Mouse (Mus musculus) adrenal gland, adult 10 weeks (tissue): Measurements from ENCODE around the gene Sox13. TPM values are rescaled to one million over a fixed set of nuclear protein-coding genes. Genes with fewer than 3 reads are reported as not detected.

ENCODE experiments used
- polyA plus RNA-seq: library from polyadenylated mRNA; stranded (reverse); fragments of 350-450 nt; fragmentation: Illumina TruSeq; extraction: RNeasy Lipid Tissue Mini Kit (QIAGEN cat#74804); gene quantifications from one replicate; pipeline ENCODE4 v1.2.3, GENCODE M21; 2014; ENCODE audit warnings: low read depth, low replicate concordance

The Sox13 gene
- 0.64 TPM for polyA plus RNA-seq

DNA sequence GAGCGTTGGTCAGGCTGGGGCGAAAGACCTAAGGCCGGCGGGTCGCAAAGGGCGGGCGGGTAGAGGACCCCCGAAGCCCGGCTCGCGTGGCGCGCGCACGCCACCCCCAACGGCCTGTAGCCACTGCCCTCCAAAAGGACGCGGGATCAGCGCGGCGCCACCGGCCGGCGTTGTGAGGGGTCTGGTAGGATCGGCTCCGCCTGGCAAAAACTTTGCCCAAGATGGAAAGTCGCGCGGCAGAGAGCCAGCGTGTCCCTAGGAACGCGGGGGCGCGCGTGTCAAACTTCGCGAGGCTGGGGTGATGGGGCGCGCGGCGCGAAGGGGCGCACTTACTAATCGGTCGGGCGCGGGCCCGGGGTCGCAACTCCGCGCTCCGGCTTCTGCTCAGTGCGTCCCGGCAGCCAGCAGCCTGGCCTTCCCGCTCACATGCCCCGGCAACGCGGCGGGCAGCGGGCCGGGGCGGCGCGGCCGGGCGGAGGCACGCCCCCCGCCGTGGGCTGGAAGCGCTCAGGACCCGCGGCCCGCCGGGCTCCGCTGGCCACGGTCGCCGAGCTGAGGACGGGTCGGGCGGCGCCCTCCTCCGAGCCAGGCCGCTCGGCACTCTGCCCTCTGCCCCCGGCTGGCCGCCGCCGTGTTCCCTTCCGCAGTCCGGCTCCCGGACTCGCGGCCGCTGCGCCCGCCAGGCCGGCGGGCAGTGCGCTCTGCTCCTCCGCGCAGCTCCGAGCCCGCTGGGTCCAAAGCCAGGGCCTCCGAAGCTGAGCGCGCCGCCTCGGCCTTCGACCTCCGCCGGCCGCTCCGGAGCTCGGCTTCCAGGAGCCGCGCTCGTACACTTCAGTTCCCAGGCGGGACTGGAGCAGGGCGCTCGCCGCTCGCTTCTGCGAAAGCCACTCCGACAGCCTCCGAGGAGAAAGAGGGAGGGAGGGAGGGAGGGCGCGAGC is at the start of gene Sox13:
Gene Sox13 (minus strand): TSS at position 835 of the 938 bp plus-strand sequence.

DNA sequence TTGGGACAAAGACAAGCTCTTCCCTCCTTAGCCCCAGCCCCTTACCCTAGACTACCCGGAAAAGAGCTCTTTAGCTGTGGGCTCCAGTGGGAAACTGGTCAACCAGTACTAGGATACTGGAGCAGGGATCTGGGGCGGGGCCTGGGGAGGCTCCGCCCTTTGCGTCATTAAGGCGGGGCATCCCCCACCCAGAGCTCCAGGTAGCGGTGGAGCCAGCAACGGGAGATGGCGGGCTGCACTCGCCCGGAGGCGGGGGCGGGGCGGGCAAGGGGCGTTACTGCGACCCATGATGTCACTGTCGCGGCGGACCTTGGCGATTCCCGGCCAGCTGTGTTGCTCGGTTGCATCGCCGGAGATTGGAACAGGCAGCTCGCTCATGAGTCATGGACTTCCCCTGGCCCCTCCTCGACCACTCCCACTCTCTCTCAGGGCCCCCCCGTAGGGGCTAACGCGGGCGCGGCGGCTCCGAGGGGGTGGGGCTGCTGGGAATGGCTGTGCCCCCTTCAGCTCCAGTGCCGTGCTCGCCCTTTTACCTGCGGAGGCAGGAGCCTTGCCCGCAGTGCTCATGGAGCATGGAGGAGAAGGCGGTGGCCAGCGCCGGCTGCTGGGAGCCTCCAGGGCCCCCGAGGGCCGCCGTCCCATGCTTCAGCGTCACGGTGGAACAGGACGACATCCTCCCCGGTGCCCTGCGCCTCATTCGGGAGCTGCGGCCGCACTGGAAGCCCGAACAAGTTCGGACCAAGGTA is 60.7 kb downstream of the Sox13 start, which contains the start of gene Etnk2:
Gene Etnk2 (plus strand): TSS at position 297 of the 746 bp plus-strand sequence.

DNA sequence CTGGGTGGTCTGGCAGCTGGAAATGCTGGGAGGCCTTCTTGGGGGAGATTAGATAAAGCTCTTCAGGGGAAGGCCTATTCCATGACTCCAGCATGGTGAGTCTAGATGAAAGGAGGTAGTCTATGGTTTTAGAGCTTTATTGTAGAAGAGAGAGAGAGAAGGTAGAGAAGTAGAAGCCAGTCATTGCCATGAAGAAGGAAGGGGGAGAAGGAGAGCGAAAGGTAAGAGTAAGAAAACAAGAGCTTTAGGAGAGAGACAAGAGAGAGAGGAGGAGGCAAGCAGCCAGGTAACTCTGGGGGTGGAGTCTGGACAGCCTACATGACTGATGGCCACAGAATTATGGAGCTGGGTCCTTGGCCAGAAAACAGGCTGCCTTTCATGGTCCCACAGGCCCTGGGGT is 74.0 kb downstream of the Sox13 start, which contains the start of gene Ren1:
Gene Ren1 (plus strand): TSS at position 301 of the 400 bp plus-strand sequence.

Other genes starting within 250 kb of the Sox13 start
- not detected for gene Golt1a, start 114.6 kb downstream of the Sox13 start, polyA plus RNA-seq
- gene Kiss1, start 102.5 kb downstream of the Sox13 start, polyA plus RNA-seq = not detected
- gene Ren1, start 73.9 kb downstream of the Sox13 start, polyA plus RNA-seq = not detected
- gene Etnk2, start 60.8 kb downstream of the Sox13 start, polyA plus RNA-seq = 2.3 TPM
- 364 TPM for gene Snrpe, start 185.9 kb upstream of the Sox13 start, polyA plus RNA-seq
- 31.6 TPM for gene Zbed6, start 236.5 kb upstream of the Sox13 start, polyA plus RNA-seq
- gene Gm38394, start 236.9 kb upstream of the Sox13 start, polyA plus RNA-seq = 34.1 TPM